Mouse (Mus musculus): ENCODE measurements around the gene Fibcd1.

Gene Fibcd1

GRCm38 (mm10) chr2:31845896-31846691 lies at the start of gene Fibcd1:
TSS of gene Fibcd1 (minus strand) at chr2:31846005.
- DNase-seq (ENCODE audit: low read depth, low spot score) = no peak

- DNase-seq (ENCODE audit: low read depth, low spot score) = no peak
Observed at GRCm38 (mm10) chr2:31894221-31894870, 48.5 kb upstream of the Fibcd1 start.

- DNase-seq (ENCODE audit: low read depth, low spot score) = no peak
Observed at GRCm38 (mm10) chr2:31893110-31893669, 47.4 kb upstream of the Fibcd1 start.

GRCm38 (mm10) chr2:31891219-31891618 lies 45.4 kb upstream of the Fibcd1 start:
- DNase-seq (ENCODE audit: low read depth, low spot score) = no peak

GRCm38 (mm10) chr2:31888871-31889270 lies 43.1 kb upstream of the Fibcd1 start:
- DNase-seq (ENCODE audit: low read depth, low spot score) = no peak

GRCm38 (mm10) chr2:31887030-31887429 lies 41.2 kb upstream of the Fibcd1 start, which contains the start of gene Lamc3:
TSS of gene Lamc3 (plus strand) at chr2:31887291.
- no peak for DNase-seq (ENCODE audit: low read depth, low spot score)

GRCm38 (mm10) chr2:31884806-31885205 lies 39.0 kb upstream of the Fibcd1 start:
- no peak for DNase-seq (ENCODE audit: low read depth, low spot score)

- no peak for DNase-seq (ENCODE audit: low read depth, low spot score)
Observed at GRCm38 (mm10) chr2:31883061-31883460, 37.3 kb upstream of the Fibcd1 start.

GRCm38 (mm10) chr2:31880868-31881267 lies 35.1 kb upstream of the Fibcd1 start:
- no peak for DNase-seq (ENCODE audit: low read depth, low spot score)

- DNase-seq (ENCODE audit: low read depth, low spot score) = no peak
Observed at GRCm38 (mm10) chr2:31878610-31879009, 32.8 kb upstream of the Fibcd1 start.

- DNase-seq (ENCODE audit: low read depth, low spot score) = no peak
Observed at GRCm38 (mm10) chr2:31876446-31876845, 30.6 kb upstream of the Fibcd1 start.

- DNase-seq (ENCODE audit: low read depth, low spot score) = no peak
Observed at GRCm38 (mm10) chr2:31874290-31874855, 28.6 kb upstream of the Fibcd1 start.

GRCm38 (mm10) chr2:31870683-31871082 lies 24.9 kb upstream of the Fibcd1 start:
- DNase-seq (ENCODE audit: low read depth, low spot score) = no peak

- no peak for DNase-seq (ENCODE audit: low read depth, low spot score)
Observed at GRCm38 (mm10) chr2:31869692-31870091, 23.9 kb upstream of the Fibcd1 start.

- DNase-seq (ENCODE audit: low read depth, low spot score) = no peak
Observed at GRCm38 (mm10) chr2:31868538-31869164, 22.8 kb upstream of the Fibcd1 start.

GRCm38 (mm10) chr2:31867773-31868537 lies 22.1 kb upstream of the Fibcd1 start:
- DNase-seq (ENCODE audit: low read depth, low spot score) = no peak

- no peak for DNase-seq (ENCODE audit: low read depth, low spot score)
Observed at GRCm38 (mm10) chr2:31865794-31866193, 20.0 kb upstream of the Fibcd1 start.

GRCm38 (mm10) chr2:31865322-31865721 lies 19.5 kb upstream of the Fibcd1 start:
- DNase-seq (ENCODE audit: low read depth, low spot score) = no peak

GRCm38 (mm10) chr2:31864891-31865290 lies 19.1 kb upstream of the Fibcd1 start:
- DNase-seq (ENCODE audit: low read depth, low spot score) = no peak

GRCm38 (mm10) chr2:31863766-31864165 lies 18.0 kb upstream of the Fibcd1 start:
- DNase-seq (ENCODE audit: low read depth, low spot score) = no peak

GRCm38 (mm10) chr2:31862919-31863318 lies 17.1 kb upstream of the Fibcd1 start:
- DNase-seq (ENCODE audit: low read depth, low spot score) = no peak
